Mouse (Mus musculus): ENCODE measurements around the gene Inmt. TPM values are rescaled to one million over a fixed set of nuclear protein-coding genes. Genes with fewer than 3 reads are reported as not detected.
A peak's percentile ranks its signal among the peaks of the same experiment; 100 is the strongest.

The Inmt gene
- total RNA-seq, 2 experiments from 2014 or later, result 1.1 to 2.1 TPM

- DNase-seq (ENCODE audit: extremely low spot score in 1 of 2, low spot score in 2 of 2), result peak; percentile 47 to 67
- Histone ChIP-seq H3K27ac (peak overlapping the region; percentile 69), H3K4me3 (no peak overlapping the region)
- intact Hi-C loops (cut with DNase I), result no loop called here
- TF ChIP-seq CTCF (IDR thresholded peaks at IDR 0.05), result no peak
These were observed 13.5 kb downstream of the Inmt start for GRCm38 (mm10) chr6:55161311-55161761.

DNA sequence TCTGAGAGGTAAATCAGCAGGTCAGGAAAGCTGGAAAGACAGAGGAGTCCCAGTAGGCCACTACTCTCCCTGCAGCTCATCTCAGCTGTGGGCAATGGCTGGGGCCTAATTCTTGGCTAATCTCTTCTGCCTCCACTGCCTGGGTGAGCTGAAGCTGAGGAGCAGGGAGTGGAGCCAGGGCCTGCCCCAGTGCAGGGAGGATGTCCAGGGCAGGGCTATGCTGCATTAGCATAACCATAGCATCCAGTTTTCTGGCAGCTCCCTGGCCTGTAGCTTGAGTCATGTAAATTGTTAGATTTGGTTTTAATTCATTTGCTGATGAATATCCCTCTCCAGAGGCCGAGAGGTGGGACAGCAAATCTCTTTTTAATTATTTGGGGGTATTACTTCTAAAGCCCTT, 15.6 kb downstream of the Inmt start:
- intact Hi-C loops (cut with DNase I), result no loop called here
- Histone ChIP-seq H3K4me3 (no peak overlapping the region), H3K27ac (no peak overlapping the region)
- no peak for TF ChIP-seq CTCF (IDR thresholded peaks at IDR 0.05)
- no peak for DNase-seq (ENCODE audit: extremely low spot score in 1 of 2, low spot score in 2 of 2)

DNA sequence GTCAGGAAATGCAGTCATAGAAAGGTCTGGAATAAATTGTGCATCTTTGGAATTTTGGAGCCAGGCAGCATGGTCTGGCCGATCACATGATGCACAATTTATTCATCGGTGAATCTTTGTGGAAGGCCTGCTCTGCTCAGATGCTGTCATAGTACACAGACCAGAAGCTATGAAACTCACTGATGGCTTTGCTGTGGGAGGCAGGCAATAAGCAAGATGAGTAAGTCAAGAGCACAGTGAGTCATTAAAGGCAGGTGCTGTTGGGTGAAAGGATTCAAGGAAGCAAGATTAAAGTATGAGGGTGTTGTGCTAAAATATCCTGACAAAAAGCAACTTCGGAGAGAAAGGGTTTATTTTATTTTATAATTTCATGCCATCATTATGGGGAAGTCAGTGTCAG, 22.6 kb downstream of the Inmt start:
- Histone ChIP-seq H3K4me3 (no peak overlapping the region), H3K27ac (no peak overlapping the region)
- intact Hi-C loops (cut with DNase I), result no loop called here
- DNase-seq (ENCODE audit: extremely low spot score in 1 of 2, low spot score in 2 of 2), result no peak
- no peak for TF ChIP-seq CTCF (IDR thresholded peaks at IDR 0.05)

GRCm38 (mm10) chr6:55146138-55146537, 28.7 kb downstream of the Inmt start:
- H3K27ac ChIP-seq, result no peak overlapping the region
- no peak for TF ChIP-seq CTCF (IDR thresholded peaks at IDR 0.05)
- no peak overlapping the region for H3K4me3 ChIP-seq
- intact Hi-C loops (cut with DNase I), result no loop called here
- no peak for DNase-seq (ENCODE audit: extremely low spot score in 1 of 2, low spot score in 2 of 2)

DNA sequence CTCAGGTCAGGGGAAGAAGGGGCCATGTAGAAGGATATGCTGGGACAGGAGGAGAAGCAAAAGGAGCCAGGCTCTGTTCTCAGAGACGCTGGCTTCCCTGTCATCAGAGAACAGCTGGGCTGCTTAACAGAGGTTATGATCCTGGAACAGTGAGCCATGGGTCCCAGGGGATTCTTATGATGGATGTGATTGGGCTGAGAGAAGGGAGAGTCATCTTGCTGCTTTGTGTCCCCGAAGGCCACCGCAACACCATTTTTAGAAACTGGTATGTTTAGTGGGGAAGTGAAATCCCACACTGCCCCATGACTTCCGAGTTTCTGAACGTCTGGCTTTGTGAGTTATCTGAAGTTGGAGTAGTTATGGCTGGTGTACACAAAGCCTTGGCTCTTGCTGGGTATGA, 29.6 kb downstream of the Inmt start:
- DNase-seq (ENCODE audit: extremely low spot score in 1 of 2, low spot score in 2 of 2), result no peak
- Histone ChIP-seq H3K4me3 (no peak overlapping the region), H3K27ac (no peak overlapping the region)
- no peak for TF ChIP-seq CTCF (IDR thresholded peaks at IDR 0.05)
- intact Hi-C loops (cut with DNase I), result no loop called here

GRCm38 (mm10) chr6:55138343-55138742, 36.5 kb downstream of the Inmt start:
- no peak for DNase-seq (ENCODE audit: extremely low spot score in 1 of 2, low spot score in 2 of 2)
- no peak overlapping the region for H3K27ac ChIP-seq
- no peak for TF ChIP-seq CTCF (IDR thresholded peaks at IDR 0.05)
- intact Hi-C loops (cut with DNase I), result no loop called here
- no peak overlapping the region for H3K4me3 ChIP-seq

- TF ChIP-seq CTCF (IDR thresholded peaks at IDR 0.05), result no peak
- intact Hi-C loops (cut with DNase I), result no loop called here
- Histone ChIP-seq H3K4me3 (no peak overlapping the region), H3K27ac (no peak overlapping the region)
- DNase-seq (ENCODE audit: extremely low spot score in 1 of 2, low spot score in 2 of 2), result no peak
These were observed 41.4 kb downstream of the Inmt start for GRCm38 (mm10) chr6:55133425-55133824.

DNA sequence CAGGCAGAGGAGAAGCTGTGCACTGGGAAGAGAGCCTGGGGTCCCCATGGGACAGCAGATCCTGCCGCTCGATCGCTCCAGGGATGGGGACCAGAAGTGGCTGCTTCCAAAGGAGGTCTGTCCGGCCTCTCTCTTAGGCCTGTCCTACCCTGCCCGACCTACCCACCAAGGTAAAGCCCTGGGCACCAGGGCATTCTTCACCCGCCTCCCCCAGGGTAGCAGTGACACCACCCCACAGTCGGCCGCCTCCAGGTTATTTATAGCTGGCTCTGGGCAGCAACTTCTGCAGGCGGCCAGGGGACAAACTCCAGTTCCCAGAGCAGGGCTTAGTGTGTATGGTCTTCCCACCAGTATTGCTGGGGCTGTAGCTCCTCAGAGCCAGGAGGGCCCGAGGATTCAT, 42.0 kb downstream of the Inmt start, which contains the start of gene Crhr2:
Crhr2 (minus strand) TSS at position 223 of the 400 bp plus-strand sequence.
- intact Hi-C loops (cut with DNase I), result no loop called here
- TF ChIP-seq CTCF (IDR thresholded peaks at IDR 0.05), result no peak
- DNase-seq (ENCODE audit: extremely low spot score in 1 of 2, low spot score in 2 of 2), result no peak
- Histone ChIP-seq H3K4me3 (no peak within 1 kb of the TSS), H3K27ac (no peak within 1 kb of the TSS)

GRCm38 (mm10) chr6:55131301-55131700, 43.5 kb downstream of the Inmt start:
- DNase-seq (ENCODE audit: extremely low spot score in 1 of 2, low spot score in 2 of 2), result no peak
- TF ChIP-seq CTCF (IDR thresholded peaks at IDR 0.05), result no peak
- H3K4me3 ChIP-seq, result no peak overlapping the region
- no peak overlapping the region for H3K27ac ChIP-seq
- intact Hi-C loops (cut with DNase I), result no loop called here

- no peak for DNase-seq (ENCODE audit: extremely low spot score in 1 of 2, low spot score in 2 of 2)
- Histone ChIP-seq H3K4me3 (no peak overlapping the region), H3K27ac (no peak overlapping the region)
- intact Hi-C loops (cut with DNase I), result no loop called here
- TF ChIP-seq CTCF (IDR thresholded peaks at IDR 0.05), result no peak
These were observed 44.2 kb downstream of the Inmt start for GRCm38 (mm10) chr6:55130631-55131030.

DNA sequence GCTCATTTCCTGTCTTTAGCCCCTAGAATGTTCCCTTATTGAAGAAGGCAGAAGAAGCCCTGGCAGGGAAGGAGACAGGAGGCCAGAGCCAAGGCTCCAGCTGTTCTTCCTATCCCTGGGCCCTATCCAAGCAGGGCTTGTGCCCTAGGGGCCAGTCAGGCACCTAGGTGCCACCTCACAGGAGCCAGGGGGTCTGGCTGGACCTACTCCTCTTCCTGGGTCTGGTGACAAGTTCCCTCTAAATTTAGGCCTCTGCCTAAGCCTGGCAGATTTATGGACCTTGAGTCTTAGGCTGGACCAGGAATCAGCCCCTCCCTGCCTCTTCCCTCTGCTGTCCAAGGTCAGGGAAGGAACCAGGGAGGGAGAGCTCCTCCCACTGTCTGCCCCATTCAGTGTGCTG, 46.5 kb downstream of the Inmt start:
- no peak overlapping the region for H3K4me3 ChIP-seq
- intact Hi-C loops (cut with DNase I), result no loop called here
- TF ChIP-seq CTCF (IDR thresholded peaks at IDR 0.05), result no peak
- H3K27ac ChIP-seq, result no peak overlapping the region
- no peak for DNase-seq (ENCODE audit: extremely low spot score in 1 of 2, low spot score in 2 of 2)

GRCm38 (mm10) chr6:55126576-55126975, 48.3 kb downstream of the Inmt start:
- Histone ChIP-seq H3K4me3 (no peak overlapping the region), H3K27ac (no peak overlapping the region)
- TF ChIP-seq CTCF (IDR thresholded peaks at IDR 0.05), result no peak
- DNase-seq (ENCODE audit: extremely low spot score in 1 of 2, low spot score in 2 of 2), result no peak
- intact Hi-C loops (cut with DNase I), result no loop called here

GRCm38 (mm10) chr6:55123056-55123455, 51.8 kb downstream of the Inmt start:
- no peak for TF ChIP-seq CTCF (IDR thresholded peaks at IDR 0.05)
- Histone ChIP-seq H3K27ac (no peak overlapping the region), H3K4me3 (no peak overlapping the region)
- intact Hi-C loops (cut with DNase I), result no loop called here
- DNase-seq (ENCODE audit: extremely low spot score in 1 of 2, low spot score in 2 of 2), result no peak

Other genes starting within 250 kb of the Inmt start
- gene Nod1, start 202.4 kb downstream of the Inmt start, total RNA-seq (2021), result 1 to 10 TPM; 3.4 to 4.3 TPM
- 10 to 100 TPM; 27.7 to 29.3 TPM for gene Ggct, start 182.1 kb downstream of the Inmt start, total RNA-seq (2021)
- gene Gars, start 137.0 kb downstream of the Inmt start, total RNA-seq (2021), result 100 to 1,000 TPM; 134 to 142 TPM
- gene Crhr2, start 42.0 kb downstream of the Inmt start, total RNA-seq (2021), result 1 to 10 TPM; 2.7 to 2.9 TPM
- gene Mindy4, start 28.3 kb upstream of the Inmt start, total RNA-seq (2021), result 10 to 100 TPM; 10.2 to 11.0 TPM
- gene Aqp1, start 161.4 kb upstream of the Inmt start, total RNA-seq (2021), result under 1 TPM; 0.47 to 0.75 TPM
- not detected for gene Ghrhr, start 201.3 kb upstream of the Inmt start, total RNA-seq (2021)